Mouse (Mus musculus) embryonic facial prominence, embryonic 15.5 days (tissue): Measurements from ENCODE around the gene Dtd2. TPM values are rescaled to one million over a fixed set of nuclear protein-coding genes. Genes with fewer than 3 reads are reported as not detected.
A peak's percentile ranks its signal among the peaks of the same experiment; 100 is the strongest.

Experiments used
- ATAC-seq: fragments of 200-750 bp; cut with Nextera tagmentation; 2 replicates; pipeline ENCODE4 v1.8.0; 2017; ENCODE audit warnings: low read depth, moderate TSS enrichment; ENCODE audit not compliant: insufficient number of reproducible peaks, low FRiP score, low TSS enrichment
- H3K27ac ChIP-seq: fragments of 300-500 bp; sonication (generic); replicated peaks from 2 replicates; pipeline ENCODE4 v1.5.1; 2015; ENCODE audit warnings: mild to moderate bottlenecking, inconsistent platforms
- H3K27me3 ChIP-seq: fragments of 300-500 bp; sonication (generic); 2 replicates; pipeline ENCODE4 v1.6.1; 2015; ENCODE audit warnings: inconsistent platforms
- H3K36me3 ChIP-seq: fragments of 300-500 bp; sonication (generic); 2 replicates; pipeline ENCODE4 v1.6.1; 2015; ENCODE audit warnings: mild to moderate bottlenecking, inconsistent platforms
- H3K4me1 ChIP-seq: fragments of 300-500 bp; sonication (generic); 2 replicates; pipeline ENCODE4 v1.6.1; 2015; ENCODE audit warnings: inconsistent platforms
- H3K4me2 ChIP-seq: fragments of 300-500 bp; sonication (generic); replicated peaks from 2 replicates; pipeline ENCODE4 v1.6.1; 2015; ENCODE audit warnings: mild to moderate bottlenecking, inconsistent platforms
- H3K4me3 ChIP-seq: fragments of 300-500 bp; sonication (generic); replicated peaks from 2 replicates; pipeline ENCODE4 v1.5.1; 2015; ENCODE audit warnings: mild to moderate bottlenecking, inconsistent platforms
- H3K9ac ChIP-seq: fragments of 300-500 bp; sonication (generic); 2 replicates; pipeline ENCODE4 v1.6.1; 2015; ENCODE audit warnings: inconsistent platforms
- H3K9me3 ChIP-seq: fragments of 300-500 bp; sonication (generic); replicated peaks from 2 replicates; pipeline ENCODE4 v1.6.1; 2016; ENCODE audit warnings: inconsistent platforms
- WGBS: fragments of 180-500 bp; shearing (Covaris S2); methylation state at CpG from one replicate; pipeline ENCODE4 v1.1.7; 2015; 5-methylcytosine and 5-hydroxymethylcytosine counted together
- polyA plus RNA-seq: library from polyadenylated mRNA; unstranded; fragments of >200 nt; fragmentation: Nextera tagmentation; extraction: Ambion mirVana; gene quantifications from 2 replicates; pipeline ENCODE4 v1.2.1, GENCODE M21; 2015

Gene Dtd2
- polyA plus RNA-seq, 1 experiment from 2014 or later = 20.8 TPM

GRCm38 (mm10) chr12:52012159-52012558 lies 5.9 kb upstream of the Dtd2 start:
- Histone ChIP-seq H3K4me2 (no peak overlapping the region), H3K9ac (no peak overlapping the region), H3K27me3 (no peaks in the 10 kb centered on the region), H3K4me3 (no peak overlapping the region), H3K36me3 (no peaks in the 10 kb centered on the region), H3K27ac (no peak overlapping the region), H3K9me3 (no peaks in the 10 kb centered on the region), H3K4me1 (no peaks in the 10 kb centered on the region)
- 73% methylated on average over 8 of the region's 8 CpGs for WGBS
- ATAC-seq = no peak

DNA sequence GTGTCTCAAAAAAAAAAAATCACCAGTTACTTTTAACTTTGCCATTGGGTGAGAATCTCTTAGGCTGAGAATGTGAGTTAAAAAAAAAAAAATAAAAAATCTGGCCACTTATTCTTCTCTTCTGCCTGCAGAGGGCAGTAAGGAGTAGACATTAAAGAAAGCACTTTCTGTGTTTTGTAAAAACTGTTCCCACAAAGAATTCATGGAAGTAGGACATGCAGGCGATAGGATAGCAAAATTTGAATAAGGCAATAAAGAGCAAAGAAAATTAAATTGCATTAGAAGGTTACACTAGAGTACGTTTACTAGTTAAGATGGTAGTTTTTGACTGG lies 4.3 kb upstream of the Dtd2 start:
- H3K4me1 ChIP-seq = 0 out of 2 replicates have a peak, but pooled peaks cover 4% of the 10 kb centered on the region
- H3K27me3 ChIP-seq = no peaks in the 10 kb centered on the region
- H3K4me2 ChIP-seq = no peak overlapping the region
- no peak overlapping the region for H3K9ac ChIP-seq
- H3K9me3 ChIP-seq = no peaks in the 10 kb centered on the region
- no peak for ATAC-seq
- no peaks in the 10 kb centered on the region for H3K36me3 ChIP-seq
- 46% methylated on average over 2 of the region's 2 CpGs for WGBS
- no peak overlapping the region for H3K27ac ChIP-seq
- H3K4me3 ChIP-seq = no peak overlapping the region

- ATAC-seq = no peak
- H3K27me3 ChIP-seq = no peaks in the 10 kb centered on the region
- H3K4me1 ChIP-seq = 0 out of 2 replicates have a peak, but pooled peaks cover 5% of the 10 kb centered on the region
- H3K36me3 ChIP-seq = no peaks in the 10 kb centered on the region
- WGBS = 70% methylated on average over 15 of the region's 15 CpGs
- no peak overlapping the region for H3K9ac ChIP-seq
- no peak overlapping the region for H3K4me3 ChIP-seq
- H3K4me2 ChIP-seq = no peak overlapping the region
- H3K27ac ChIP-seq = no peak overlapping the region
- H3K9me3 ChIP-seq = no peaks in the 10 kb centered on the region
These were observed 3.8 kb upstream of the Dtd2 start for GRCm38 (mm10) chr12:52009928-52010629.

GRCm38 (mm10) chr12:52006633-52006994 lies 313 bp upstream of the Dtd2 start:
- peak; percentile 57; the same call in 1 of the 2 replicates for ATAC-seq
- peak overlapping the region; percentile 63 for H3K4me2 ChIP-seq
- H3K27ac ChIP-seq = peak overlapping the region; percentile 44; the same call in 1 of the 2 replicates
- 36% methylated on average over 5 of the region's 5 CpGs for WGBS
- no peaks in the 10 kb centered on the region for H3K36me3 ChIP-seq
- no peaks in the 10 kb centered on the region for H3K9me3 ChIP-seq
- no peak overlapping the region for H3K9ac ChIP-seq
- H3K4me1 ChIP-seq = 0 out of 2 replicates have a peak, but pooled peaks cover 5% of the 10 kb centered on the region
- H3K27me3 ChIP-seq = no peaks in the 10 kb centered on the region
- peak overlapping the region; percentile 56 for H3K4me3 ChIP-seq

DNA sequence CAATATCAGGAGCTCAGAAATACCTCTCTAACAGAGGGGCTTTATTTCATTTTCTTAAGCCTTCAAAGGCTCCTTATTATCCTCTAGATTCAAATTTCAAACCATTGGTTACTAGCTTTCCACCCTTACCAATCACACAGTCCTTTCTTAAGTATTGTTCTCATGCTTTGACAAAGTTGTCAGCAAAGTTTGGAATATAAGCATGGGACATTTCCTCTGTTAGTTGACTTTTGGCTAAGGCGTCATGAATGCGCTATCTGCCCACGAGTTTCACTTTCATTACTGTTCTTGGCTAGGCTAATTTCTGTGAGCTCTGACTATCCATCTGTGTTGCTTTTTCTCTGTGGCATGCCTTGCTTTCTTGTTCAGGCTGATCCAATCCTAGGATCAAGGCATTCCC lies 3.6 kb downstream of the Dtd2 start:
- H3K36me3 ChIP-seq = peaks cover 15% of the 10 kb centered on the region; the same call in 1 of the 2 replicates
- H3K4me2 ChIP-seq = no peak overlapping the region
- no peak overlapping the region for H3K4me3 ChIP-seq
- H3K9ac ChIP-seq = no peak overlapping the region
- no peaks in the 10 kb centered on the region for H3K27me3 ChIP-seq
- ATAC-seq = no peak
- H3K4me1 ChIP-seq = 0 out of 2 replicates have a peak, but pooled peaks cover 5% of the 10 kb centered on the region
- 87% methylated on average over 3 of the region's 3 CpGs for WGBS
- no peak overlapping the region for H3K27ac ChIP-seq
- no peaks in the 10 kb centered on the region for H3K9me3 ChIP-seq

DNA sequence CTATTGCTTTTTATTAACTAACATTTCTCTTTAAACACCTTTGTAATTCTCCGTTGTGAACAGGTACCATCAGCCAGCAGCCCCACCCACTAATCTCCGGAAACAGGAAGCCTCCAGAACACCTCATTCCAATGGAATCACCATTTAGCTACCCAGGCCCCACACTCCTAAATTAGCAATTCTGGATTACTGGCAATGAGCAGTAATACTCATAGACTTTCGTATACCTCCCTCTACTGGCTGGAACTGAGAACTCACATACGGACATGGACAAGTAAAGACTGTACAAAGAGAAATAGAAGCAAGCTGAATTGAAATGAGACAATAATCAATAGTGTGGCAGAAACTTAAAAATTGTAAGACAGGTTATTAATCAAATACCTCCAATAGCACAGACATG lies 4.8 kb downstream of the Dtd2 start:
- ATAC-seq = 0 out of 2 replicates have a peak, but pooled peaks have one; percentile 31
- H3K4me2 ChIP-seq = no peak overlapping the region
- no peak overlapping the region for H3K27ac ChIP-seq
- no peak overlapping the region for H3K4me3 ChIP-seq
- H3K4me1 ChIP-seq = 0 out of 2 replicates have a peak, but pooled peaks cover 5% of the 10 kb centered on the region
- WGBS = 25% methylated on average over 4 of the region's 4 CpGs
- H3K9me3 ChIP-seq = no peaks in the 10 kb centered on the region
- H3K9ac ChIP-seq = no peak overlapping the region
- no peaks in the 10 kb centered on the region for H3K27me3 ChIP-seq
- H3K36me3 ChIP-seq = peaks cover 15% of the 10 kb centered on the region; the same call in 1 of the 2 replicates

DNA sequence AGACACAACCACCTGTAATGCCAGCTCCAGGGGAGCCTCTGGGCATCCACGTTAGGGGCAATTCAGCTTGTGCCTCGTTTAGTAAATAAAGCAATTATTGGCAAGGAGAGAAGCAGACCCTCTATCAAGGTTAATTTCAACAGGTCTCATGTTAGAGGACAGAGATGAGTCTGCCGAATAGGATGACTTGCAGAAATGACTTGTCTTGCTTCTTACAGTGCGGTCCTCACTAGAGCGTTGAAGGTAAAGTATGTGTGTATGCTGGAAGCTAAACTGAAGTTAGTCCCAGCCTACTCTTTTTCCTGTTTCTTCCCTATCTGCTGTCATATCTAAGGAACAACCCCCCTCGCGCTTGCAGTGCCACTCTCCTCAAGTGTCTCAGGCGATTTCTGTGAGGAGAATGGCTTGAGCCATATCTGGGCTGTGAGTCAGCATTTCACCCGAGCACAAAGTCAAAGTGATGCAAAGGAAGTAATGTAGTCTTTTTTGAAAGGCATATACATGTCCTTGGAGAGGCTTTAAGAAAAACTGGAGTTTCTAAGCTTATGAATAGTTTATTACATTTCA lies 7.9 kb downstream of the Dtd2 start:
- H3K4me1 ChIP-seq = no peaks in the 10 kb centered on the region
- no peak overlapping the region for H3K27ac ChIP-seq
- H3K4me2 ChIP-seq = no peak overlapping the region
- H3K9ac ChIP-seq = no peak overlapping the region
- no peaks in the 10 kb centered on the region for H3K27me3 ChIP-seq
- peaks cover 32% of the 10 kb centered on the region for H3K36me3 ChIP-seq
- 89% methylated on average over 9 of the region's 9 CpGs for WGBS
- H3K9me3 ChIP-seq = no peaks in the 10 kb centered on the region
- no peak overlapping the region for H3K4me3 ChIP-seq
- no peak for ATAC-seq

GRCm38 (mm10) chr12:51995738-51996536 lies 10.4 kb downstream of the Dtd2 start:
- H3K27me3 ChIP-seq = no peaks in the 10 kb centered on the region
- H3K4me3 ChIP-seq = no peak overlapping the region
- H3K27ac ChIP-seq = no peak overlapping the region
- H3K9me3 ChIP-seq = no peaks in the 10 kb centered on the region
- no peak for ATAC-seq
- H3K36me3 ChIP-seq = peaks cover 32% of the 10 kb centered on the region
- H3K4me2 ChIP-seq = no peak overlapping the region
- H3K9ac ChIP-seq = no peak overlapping the region
- no peaks in the 10 kb centered on the region for H3K4me1 ChIP-seq
- WGBS = 89% methylated on average over 1 of the region's 1 CpGs

DNA sequence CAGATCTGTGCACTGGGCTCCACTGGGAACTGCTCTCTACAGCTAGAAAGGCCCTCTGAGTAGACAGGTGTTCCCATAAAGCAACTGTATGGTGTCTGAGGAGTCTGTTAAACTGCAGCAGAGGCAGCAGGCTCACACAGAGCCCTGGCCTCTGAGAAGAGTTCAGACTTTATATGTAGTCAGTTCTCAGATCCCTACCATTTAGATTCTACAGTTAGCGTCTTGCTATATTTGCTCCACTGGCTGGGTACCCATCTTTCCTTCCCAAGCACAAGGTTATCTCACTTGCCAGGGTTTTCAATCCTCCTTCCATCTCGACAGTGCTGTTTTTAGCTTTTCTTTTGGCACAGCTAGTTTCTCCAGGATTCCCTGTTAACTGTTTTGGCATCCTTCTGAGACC lies 15.7 kb downstream of the Dtd2 start:
- H3K27me3 ChIP-seq = no peaks in the 10 kb centered on the region
- H3K9ac ChIP-seq = no peak overlapping the region
- ATAC-seq = no peak
- peaks cover 12% of the 10 kb centered on the region for H3K36me3 ChIP-seq
- no peak overlapping the region for H3K4me2 ChIP-seq
- no peaks in the 10 kb centered on the region for H3K9me3 ChIP-seq
- no peak overlapping the region for H3K27ac ChIP-seq
- H3K4me1 ChIP-seq = no peaks in the 10 kb centered on the region
- WGBS = 85% methylated on average over 2 of the region's 2 CpGs
- no peak overlapping the region for H3K4me3 ChIP-seq

DNA sequence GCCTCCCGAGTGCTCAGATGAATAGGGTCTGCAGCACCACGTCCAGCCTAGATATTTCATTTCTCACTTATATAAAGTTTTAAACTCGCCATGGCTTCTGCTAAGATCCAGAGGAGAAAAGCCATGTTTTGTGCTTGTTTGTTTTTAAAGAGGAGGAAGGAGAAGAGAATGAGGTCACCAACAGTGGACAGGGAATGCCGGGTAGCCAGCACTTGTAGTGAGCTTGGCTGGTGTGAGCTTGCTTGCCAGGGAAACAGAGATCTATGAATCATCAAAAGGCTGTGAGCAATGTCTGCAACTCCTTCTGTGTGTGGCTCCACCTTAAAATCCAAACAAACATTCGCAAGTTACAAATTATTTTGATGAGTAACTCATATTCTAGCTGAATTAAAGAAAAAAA lies 17.8 kb downstream of the Dtd2 start:
- H3K4me3 ChIP-seq = no peak overlapping the region
- no peak for ATAC-seq

GRCm38 (mm10) chr12:51985826-51986225 lies 20.5 kb downstream of the Dtd2 start:
- Histone ChIP-seq H3K9ac (no peak overlapping the region), H3K4me3 (no peak overlapping the region), H3K4me2 (no peak overlapping the region), H3K4me1 (no peaks in the 10 kb centered on the region), H3K36me3 (no peaks in the 10 kb centered on the region), H3K27me3 (no peaks in the 10 kb centered on the region), H3K9me3 (no peaks in the 10 kb centered on the region), H3K27ac (no peak overlapping the region)
- no peak for ATAC-seq
- 63% methylated on average over 4 of the region's 4 CpGs for WGBS

More for the DNA sequence above, 17.8 kb downstream of the Dtd2 start:
- Histone ChIP-seq H3K9me3 (no peaks in the 10 kb centered on the region), H3K36me3 (no peaks in the 10 kb centered on the region), H3K4me2 (no peak overlapping the region), H3K27ac (no peak overlapping the region), H3K4me1 (no peaks in the 10 kb centered on the region), H3K27me3 (no peaks in the 10 kb centered on the region), H3K9ac (no peak overlapping the region)
- WGBS = 78% methylated on average over 5 of the region's 5 CpGs
